Mouse (Mus musculus): ENCODE measurements around the gene Gm27021.

The Gm27021 gene

GRCm38 (mm10) chr8:120667561-120668373 lies at the start of gene Gm27021, which contains the start of gene Cox4i1:
Gene Gm27021 (minus strand): TSS chr8:120668079.
Gene Cox4i1 (plus strand): TSS chr8:120668222.
- peak; percentile 87 to 88 for DNase-seq (ENCODE audit: low spot score in 2 of 2)

- peak; percentile 68 to 82 for DNase-seq (ENCODE audit: low spot score in 2 of 2)
These were observed 48.3 kb upstream of the Gm27021 start for GRCm38 (mm10) chr8:120715996-120716680.

- peak; percentile 60 to 81 for DNase-seq (ENCODE audit: low spot score in 2 of 2)
These were observed 47.3 kb upstream of the Gm27021 start for GRCm38 (mm10) chr8:120715200-120715599.

- no peak for DNase-seq (ENCODE audit: low spot score in 2 of 2)
These were observed 41.3 kb upstream of the Gm27021 start for GRCm38 (mm10) chr8:120709176-120709575.

- DNase-seq (ENCODE audit: low spot score in 2 of 2) = no peak
These were observed 38.3 kb upstream of the Gm27021 start for GRCm38 (mm10) chr8:120706193-120706592.

GRCm38 (mm10) chr8:120705163-120705562 lies 37.3 kb upstream of the Gm27021 start:
- no peak for DNase-seq (ENCODE audit: low spot score in 2 of 2)

- DNase-seq (ENCODE audit: low spot score in 2 of 2) = no peak
These were observed 36.3 kb upstream of the Gm27021 start for GRCm38 (mm10) chr8:120704203-120704602.

- peak; percentile 75 to 89 for DNase-seq (ENCODE audit: low spot score in 2 of 2)
These were observed 34.0 kb upstream of the Gm27021 start for GRCm38 (mm10) chr8:120701758-120702465.

- no peak for DNase-seq (ENCODE audit: low spot score in 2 of 2)
These were observed 32.2 kb upstream of the Gm27021 start for GRCm38 (mm10) chr8:120700053-120700452.

GRCm38 (mm10) chr8:120699565-120699964 lies 31.7 kb upstream of the Gm27021 start:
- DNase-seq (ENCODE audit: low spot score in 2 of 2) = no peak

GRCm38 (mm10) chr8:120699079-120699478 lies 31.2 kb upstream of the Gm27021 start:
- no peak for DNase-seq (ENCODE audit: low spot score in 2 of 2)

GRCm38 (mm10) chr8:120698426-120698825 lies 30.5 kb upstream of the Gm27021 start:
- DNase-seq (ENCODE audit: low spot score in 2 of 2) = no peak

GRCm38 (mm10) chr8:120697979-120698272 lies 30.0 kb upstream of the Gm27021 start:
- peak in 1 of 2 experiments; percentile 49 for DNase-seq (ENCODE audit: low spot score in 2 of 2)

GRCm38 (mm10) chr8:120697154-120697978 lies 29.5 kb upstream of the Gm27021 start:
- DNase-seq (ENCODE audit: low spot score in 2 of 2) = peak; percentile 67 to 80

- DNase-seq (ENCODE audit: low spot score in 2 of 2) = no peak
These were observed 28.7 kb upstream of the Gm27021 start for GRCm38 (mm10) chr8:120696401-120697153.

- DNase-seq (ENCODE audit: low spot score in 2 of 2) = no peak
These were observed 26.1 kb upstream of the Gm27021 start for GRCm38 (mm10) chr8:120693861-120694493.

- no peak for DNase-seq (ENCODE audit: low spot score in 2 of 2)
These were observed 25.1 kb upstream of the Gm27021 start for GRCm38 (mm10) chr8:120692934-120693333.

GRCm38 (mm10) chr8:120688511-120688910 lies 20.6 kb upstream of the Gm27021 start:
- no peak for DNase-seq (ENCODE audit: low spot score in 2 of 2)

GRCm38 (mm10) chr8:120687786-120688185 lies 19.9 kb upstream of the Gm27021 start:
- no peak for DNase-seq (ENCODE audit: low spot score in 2 of 2)

GRCm38 (mm10) chr8:120686576-120686975 lies 18.7 kb upstream of the Gm27021 start:
- DNase-seq (ENCODE audit: low spot score in 2 of 2) = no peak
